Mouse (Mus musculus) thymus, adult 2 months (tissue): ENCODE results near the gene Gm5475.

Experiments used
- CTCF ChIP-seq: fragments of 200-500 bp; IDR thresholded peaks from 2 replicates; pipeline ENCODE4 v1.5.1; 2012; ENCODE audit warnings: mild to moderate bottlenecking, control low read depth, low read length, moderate library complexity, borderline replicate concordance; ENCODE audit not compliant: control insufficient read depth, poor library complexity, insufficient read depth; ENCODE audit errors: extremely low read depth
- POLR2A ChIP-seq: fragments of 200-500 bp; IDR thresholded peaks from 2 replicates; pipeline ENCODE4 v1.6.1; 2012; ENCODE audit warnings: mild to moderate bottlenecking, low read length, control low read depth, moderate library complexity; ENCODE audit not compliant: control insufficient read depth, poor library complexity, insufficient read depth; ENCODE audit errors: extremely low read depth

DNA sequence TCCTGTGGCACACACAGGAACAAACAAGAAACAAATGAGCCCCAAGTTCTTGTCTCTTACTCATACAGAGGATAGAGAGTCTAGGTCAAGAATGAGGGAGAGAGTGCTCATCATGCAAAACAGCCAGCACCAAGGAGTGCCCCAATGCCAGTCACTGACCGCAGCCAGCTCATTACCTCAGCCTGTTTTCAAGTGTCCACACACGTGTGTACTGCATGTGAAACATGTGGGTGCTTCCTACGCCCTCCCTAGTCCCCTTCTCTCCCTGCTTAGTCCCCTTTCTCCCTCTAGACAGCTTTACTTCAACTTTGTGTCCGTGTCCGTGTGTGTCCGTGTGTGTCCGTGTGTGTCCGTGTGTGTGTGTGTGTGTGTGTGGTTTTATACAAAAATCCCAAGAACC is 42.3 kb upstream of the Gm5475 start:
- TF ChIP-seq CTCF (no peak), POLR2A (no peak)
